Mouse (Mus musculus) olfactory bulb, adult 2 months (tissue): Measurements from ENCODE around the gene Rad51b.

Experiments used
- CTCF ChIP-seq: fragments of 200-500 bp; IDR thresholded peaks from 2 replicates; pipeline ENCODE4 v1.5.1; 2012; ENCODE audit warnings: low read depth, mild to moderate bottlenecking, low read length, moderate library complexity; ENCODE audit not compliant: insufficient read depth
- POLR2A ChIP-seq: fragments of 200-500 bp; IDR thresholded peaks from 2 replicates; pipeline ENCODE4 v1.6.1; 2012; ENCODE audit warnings: mild to moderate bottlenecking, low read depth, low read length, moderate library complexity; ENCODE audit not compliant: insufficient read depth

GRCm38 (mm10) chr12:79732355-79733115 lies 435.5 kb downstream of the Rad51b start:
- no peak for TF ChIP-seq CTCF
- TF ChIP-seq POLR2A, result no peak
